Comparison of ENCODE assay signal across 30 mouse cellular contexts in genomic region chr19:6612441-6612840, GRCm38 (mm10).
DNase-seq lines count a peak whose midpoint lies in the region; TF ChIP-seq lines count a peak whose summit lies in the region.
"Had no signal": no experiment of that assay in that cellular context is flagged by ENCODE, and none has a peak within 500 bp of the region (broad histone marks: within the 10 kb centered on the region; RNA-seq: fewer than 3 reads in every experiment).

No protein-coding gene starts in this region.

- H3K4me3 ChIP-seq in layer of hippocampus, adult 2 months = no peak overlapping the region
- H3K4me3 ChIP-seq: embryonic facial prominence, embryonic 10.5 days; embryonic facial prominence, embryonic 15.5 days; forebrain, embryonic 12.5 days; gastrocnemius, adult 2 months; intestine, embryonic 15.5 days; limb, embryonic 13.5 days; liver, embryonic 13.5 days; midbrain, embryonic 13.5 days; neural tube, embryonic 13.5 days had no signal

- intact Hi-C loops in left cerebral cortex, postnatal 36 days (cut with DNase I) = no loop called here

- H3K27ac ChIP-seq in layer of hippocampus, adult 2 months = no peak overlapping the region
- H3K27ac ChIP-seq: embryonic facial prominence, embryonic 10.5 days; embryonic facial prominence, embryonic 15.5 days; forebrain, embryonic 12.5 days; gastrocnemius, adult 2 months; intestine, embryonic 15.5 days; limb, embryonic 13.5 days; liver, embryonic 13.5 days; macrophage; midbrain, embryonic 13.5 days; neural tube, embryonic 13.5 days had no signal

- no peak for TF ChIP-seq CTCF in layer of hippocampus, adult 2 months (conservative IDR thresholded peaks at IDR 0.05)

- DNase-seq in layer of hippocampus, adult 2 months (ENCODE audit: low spot score in 2 of 2) = peak; percentile 33 to 38
- DNase-seq in layer of hippocampus, adult 18-20 months (ENCODE audit: low spot score in 2 of 2) = no peak
- peak; percentile 49 for DNase-seq in right cerebral cortex, adult 18-20 months
- DNase-seq in right cerebral cortex, postnatal 4 days = no peak
- peak; percentile 27 to 40 for DNase-seq in left cerebral cortex, postnatal 36 days (ENCODE audit: low spot score in 2 of 2)
- peak; percentile 53 for DNase-seq in right cerebral cortex, postnatal 25 days
- DNase-seq in adrenal gland, adult (ENCODE audit: inconsistent age in 2 of 2, low spot score in 1 of 2) = no peak
- DNase-seq in thymus, postnatal 10 days (ENCODE audit: low spot score in 2 of 2) = no peak
- DNase-seq: adrenal gland, adult 2 months; adrenal gland, postnatal 36 days; cerebellum, adult 8-10 months; cerebellum, postnatal 25 days; forebrain, postnatal 0 days; gastrocnemius, adult 2 months; gastrocnemius, postnatal 36 days; heart, postnatal 14 days; kidney, adult 2 months; kidney, postnatal 36 days; liver, embryonic 13.5 days; lung, adult 18-20 months; thymus, adult 18-20 months; thymus, postnatal 36 days had no signal

Comparison
In these comparisons a context has a peak if more than half of its experiments do, and no peak if none do; other contexts are left out.
1. DNase-seq: peak in layer of hippocampus, adult 2 months (2 of 2), right cerebral cortex, adult 18-20 months (single experiment), left cerebral cortex, postnatal 36 days (2 of 2) and right cerebral cortex, postnatal 25 days (single experiment); none in layer of hippocampus, adult 18-20 months (0 of 2), right cerebral cortex, postnatal 4 days (single experiment), adrenal gland, adult (0 of 2) and thymus, postnatal 10 days (0 of 2).